Mouse (Mus musculus) MEL-GATA-1-ER (cell line): Measurements from ENCODE around the gene Tbc1d4.
"Not testable (repeated sequence)": the region's sequence is repeated elsewhere in the genome, so short reads cannot be mapped to it uniquely, and the experiment has no call there.

Experiments used
- DNase-seq: peaks from one replicate; pipeline ENCODE4 v3.0.0-alpha.2; 2012; ENCODE audit warnings: low read depth; ENCODE audit errors: extremely low read depth

The Tbc1d4 gene

DNA sequence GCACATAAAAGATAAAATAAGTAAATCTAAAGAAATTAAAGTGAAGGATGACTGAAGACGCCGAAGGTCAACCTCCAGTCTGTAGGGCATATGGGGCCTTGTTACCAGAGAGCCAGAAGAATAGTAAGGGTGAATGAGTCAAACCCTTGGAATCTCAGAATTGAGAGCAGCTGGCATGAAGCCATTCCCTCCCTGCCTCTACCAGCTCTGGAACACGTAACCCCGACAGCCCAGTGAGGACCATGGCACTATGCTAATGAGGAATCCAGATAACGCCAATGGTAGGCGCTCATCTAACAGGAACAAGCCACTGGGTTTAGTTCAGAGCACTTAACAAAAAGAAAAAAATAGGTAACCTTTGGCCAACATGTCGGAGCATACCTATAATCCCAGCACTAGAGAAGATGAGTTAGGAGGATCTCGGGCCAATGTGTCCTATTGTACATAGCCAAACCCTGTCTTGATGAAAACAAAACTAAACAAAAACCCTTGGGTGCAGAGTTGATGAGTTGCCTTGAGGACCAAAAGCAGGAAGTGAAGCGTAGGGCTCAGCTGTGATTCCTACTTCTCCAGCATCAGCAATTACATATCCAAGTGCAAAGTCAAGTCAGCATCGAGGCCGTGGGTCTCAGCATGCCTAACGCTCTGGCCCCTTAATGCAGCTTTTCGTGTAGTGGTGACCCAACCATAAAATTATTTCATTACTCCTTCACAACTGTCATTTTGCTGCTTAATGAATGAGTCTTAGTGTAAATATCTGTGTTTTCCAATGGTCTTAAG, 13.5 kb downstream of the Tbc1d4 start:
- DNase-seq, result no peak

DNA sequence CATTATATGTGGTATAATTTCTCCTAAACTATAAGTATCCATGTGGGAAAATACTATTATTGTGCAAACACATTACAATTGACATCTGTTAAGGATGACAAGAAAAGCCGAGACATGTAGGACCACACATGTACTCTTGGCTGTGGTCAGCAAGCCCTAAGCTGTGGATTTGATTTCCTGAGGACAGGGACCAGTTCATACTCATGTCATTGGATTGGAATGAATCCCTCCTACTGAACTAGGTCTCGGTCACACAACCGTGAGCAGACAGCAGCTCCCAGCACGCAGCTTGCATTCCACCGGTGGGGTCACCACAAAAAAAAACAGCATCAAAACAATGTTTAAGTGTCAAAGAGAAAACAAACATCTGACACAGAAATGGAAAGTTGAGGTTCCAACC, 15.0 kb downstream of the Tbc1d4 start:
- no peak for DNase-seq

DNA sequence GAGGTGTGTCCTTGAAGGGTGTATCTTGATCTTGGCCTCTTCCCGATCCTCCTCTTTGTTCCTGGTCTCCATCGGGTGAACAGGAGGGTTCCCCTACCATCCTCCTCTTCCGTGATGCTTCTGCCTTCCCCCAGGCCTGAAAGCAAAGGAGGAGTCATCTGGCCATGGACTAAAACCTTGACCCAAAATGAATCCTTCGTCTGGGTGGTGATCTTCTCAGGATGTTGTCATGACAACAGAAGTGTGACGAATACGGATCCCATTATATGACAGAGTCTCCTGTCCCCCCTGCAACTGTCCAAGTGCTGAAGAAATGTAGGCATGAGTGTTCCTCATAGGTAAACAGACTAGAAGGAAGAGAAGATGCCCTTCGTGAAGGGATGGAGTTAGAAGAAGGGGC, 15.7 kb downstream of the Tbc1d4 start:
- no peak for DNase-seq

DNA sequence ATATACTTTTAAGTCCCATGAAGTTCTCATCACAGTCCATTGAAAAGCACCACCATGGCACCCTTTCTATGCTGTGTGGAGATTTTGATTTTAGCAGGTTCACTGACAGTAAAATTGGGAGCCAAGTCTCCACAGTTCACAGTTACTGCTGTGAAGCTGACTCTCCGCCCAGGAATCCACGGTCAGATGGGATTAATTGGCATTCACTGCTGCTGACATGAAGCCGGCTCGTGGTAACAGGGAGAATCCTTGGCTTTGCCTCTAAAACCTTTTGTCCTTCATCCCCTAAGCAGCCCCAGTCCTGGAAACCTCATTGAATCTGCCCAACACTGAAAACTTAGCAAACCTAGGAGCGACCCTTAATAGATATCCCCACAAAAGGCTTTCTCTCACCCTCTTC, 17.9 kb downstream of the Tbc1d4 start:
- no peak for DNase-seq

DNA sequence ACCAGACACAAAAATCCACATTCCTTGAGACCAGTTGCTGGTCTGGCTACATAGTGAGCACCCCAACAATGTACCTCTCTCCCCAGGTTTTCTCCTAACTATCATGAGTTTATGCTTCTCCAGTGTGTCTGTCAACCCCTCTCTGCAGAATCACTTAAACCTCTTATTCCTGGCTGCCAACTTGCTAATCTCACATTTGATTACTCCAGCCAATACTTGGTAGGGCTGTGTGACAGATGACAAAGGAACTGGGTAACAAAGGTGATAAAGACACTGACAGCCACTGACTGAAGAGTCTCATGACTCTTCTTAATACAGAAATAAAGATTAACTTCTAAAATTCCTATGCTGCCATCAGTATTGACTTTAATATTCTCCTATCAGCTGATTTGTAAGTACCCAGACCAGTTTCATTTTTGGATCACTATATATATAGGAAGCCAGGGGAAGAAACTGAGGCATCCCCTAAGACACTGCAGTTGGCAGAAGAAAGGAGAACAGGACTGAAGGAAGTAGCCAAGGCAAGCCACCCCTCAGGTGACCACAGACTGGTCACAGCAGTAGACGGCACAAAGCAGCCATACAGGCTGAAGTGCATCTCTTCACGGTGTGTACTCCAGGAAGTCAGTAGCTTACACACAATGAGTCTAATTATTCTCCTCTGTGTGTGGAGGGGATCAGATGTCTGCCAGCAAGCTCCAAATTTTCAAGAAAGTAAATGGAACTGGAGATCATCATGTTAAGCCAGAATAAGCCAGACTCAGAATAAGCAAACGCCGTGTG, 20.6 kb downstream of the Tbc1d4 start:
- not testable (repeated sequence) for DNase-seq

DNA sequence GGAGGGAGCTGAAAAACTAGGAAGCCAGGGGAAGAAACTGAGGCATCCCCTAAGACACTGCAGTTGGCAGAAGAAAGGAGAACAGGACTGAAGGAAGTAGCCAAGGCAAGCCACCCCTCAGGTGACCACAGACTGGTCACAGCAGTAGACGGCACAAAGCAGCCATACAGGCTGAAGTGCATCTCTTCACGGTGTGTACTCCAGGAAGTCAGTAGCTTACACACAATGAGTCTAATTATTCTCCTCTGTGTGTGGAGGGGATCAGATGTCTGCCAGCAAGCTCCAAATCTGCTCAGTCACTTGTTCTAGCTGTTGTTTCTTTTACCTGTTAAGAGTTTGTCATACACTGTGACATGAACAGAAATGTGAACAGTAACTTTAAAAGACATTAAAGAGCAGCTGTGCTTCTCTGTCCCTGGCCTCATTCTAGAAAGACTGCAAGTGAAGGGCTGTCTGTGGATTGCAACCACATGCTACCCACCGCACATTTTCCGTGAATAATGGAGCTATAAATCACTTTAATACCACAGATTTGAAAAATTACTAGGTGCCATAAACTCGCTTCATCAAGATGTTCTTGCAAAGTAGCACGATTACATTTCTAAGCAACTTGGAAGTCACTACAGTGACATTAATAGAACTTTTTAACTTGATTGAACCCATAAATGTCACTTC, 21.5 kb downstream of the Tbc1d4 start:
- DNase-seq, result not testable (repeated sequence)

DNA sequence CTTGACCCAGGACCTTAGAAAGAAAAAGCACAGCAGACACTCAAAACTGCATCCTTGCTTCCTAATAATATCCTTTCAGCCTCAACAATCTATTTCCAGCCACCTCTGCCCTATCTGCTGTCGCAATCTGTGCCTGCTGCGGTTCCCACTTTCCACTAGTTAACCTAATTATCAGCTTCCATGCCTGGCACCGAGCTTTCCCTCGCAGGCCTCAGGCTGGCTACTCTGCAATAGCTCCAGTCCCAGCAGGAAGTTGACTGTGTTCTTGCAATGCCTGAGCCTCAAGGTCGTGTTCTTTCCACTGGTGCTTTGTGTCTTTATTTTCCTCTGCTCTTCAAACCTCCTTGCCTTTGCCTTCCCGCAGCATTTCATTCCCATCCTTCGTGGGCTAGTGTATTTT, 22.9 kb downstream of the Tbc1d4 start:
- DNase-seq, result no peak

DNA sequence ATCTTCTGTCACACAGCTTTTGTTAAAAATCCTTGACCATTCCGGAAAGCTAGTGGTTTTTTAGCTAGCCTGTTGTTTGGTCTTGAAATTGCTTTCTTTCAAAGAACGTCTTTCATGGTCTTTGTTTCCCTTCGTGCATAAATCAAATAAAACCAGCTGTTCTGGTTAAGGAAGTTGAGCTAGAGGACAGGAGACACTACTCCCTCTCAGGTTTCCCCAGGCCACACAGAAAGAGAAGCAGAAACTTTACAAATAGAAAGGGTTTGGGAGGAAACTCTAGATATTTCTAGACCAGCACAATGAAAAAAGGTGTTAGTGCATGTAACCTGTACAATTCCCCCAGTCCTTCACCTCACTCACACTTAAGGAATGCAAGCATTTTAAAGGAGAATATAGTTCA, 33.3 kb downstream of the Tbc1d4 start:
- no peak for DNase-seq

DNA sequence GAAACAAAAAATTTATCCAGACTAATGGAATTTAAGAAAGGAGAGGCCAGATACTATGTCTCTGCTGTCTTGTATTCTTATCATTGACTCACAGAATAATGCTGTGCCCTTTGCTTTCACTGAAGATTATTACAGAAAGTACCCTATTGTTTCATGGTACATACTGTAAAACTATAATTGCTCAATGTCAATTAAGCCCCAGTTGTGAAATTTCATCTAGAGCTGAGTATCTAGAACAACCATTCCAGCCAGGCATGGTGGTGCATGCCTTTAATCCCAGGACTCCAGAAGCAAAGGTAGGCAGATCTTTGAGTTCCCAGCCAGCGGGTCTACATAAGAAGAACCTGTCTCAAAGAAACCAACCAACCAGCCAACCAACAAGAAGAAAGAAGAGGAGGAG, 34.5 kb downstream of the Tbc1d4 start:
- DNase-seq, result no peak

DNA sequence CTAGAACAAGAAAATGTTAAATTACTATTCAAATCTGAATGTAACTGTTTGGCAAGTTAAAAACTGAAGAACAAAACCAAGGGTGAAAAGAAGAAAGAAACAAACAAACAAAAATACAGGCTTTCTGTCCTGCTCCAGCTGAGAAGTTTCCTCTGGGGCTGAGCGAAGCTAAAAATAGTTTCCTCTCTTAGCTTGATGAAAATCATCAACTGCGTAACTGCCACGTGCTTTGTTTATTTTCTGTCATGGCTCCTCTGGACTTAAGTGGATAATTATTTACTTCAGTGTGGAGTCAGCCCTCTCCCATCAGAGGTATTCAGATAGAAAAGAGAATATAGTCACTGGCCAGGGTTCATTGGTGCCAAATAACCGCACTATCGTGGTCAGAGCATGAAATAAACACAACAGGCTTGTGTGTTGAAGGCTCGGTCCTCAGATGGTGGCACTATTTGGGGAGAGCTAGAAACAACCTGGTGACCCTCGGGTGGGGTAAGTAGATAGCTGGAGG, 35.8 kb downstream of the Tbc1d4 start:
- DNase-seq, result no peak

DNA sequence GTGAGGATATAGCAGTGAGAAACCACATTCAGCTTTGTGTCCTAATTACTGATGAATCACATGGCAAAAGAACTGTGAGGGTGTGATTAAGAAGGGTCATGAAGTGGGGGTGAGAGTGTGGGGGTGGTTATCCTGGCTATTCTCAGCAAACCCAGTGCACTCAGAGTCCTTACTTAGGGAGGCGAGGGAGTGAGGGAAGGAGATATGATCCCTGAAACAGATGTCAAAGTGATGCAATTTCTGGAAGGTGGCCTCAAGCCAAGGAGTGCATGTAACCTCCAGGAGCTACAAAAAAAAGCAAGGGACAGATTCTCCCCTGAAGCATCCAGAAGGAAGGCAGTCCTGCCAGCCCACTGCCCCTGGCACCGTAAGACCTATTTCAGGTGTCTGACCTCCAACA, 40.2 kb downstream of the Tbc1d4 start:
- no peak for DNase-seq

DNA sequence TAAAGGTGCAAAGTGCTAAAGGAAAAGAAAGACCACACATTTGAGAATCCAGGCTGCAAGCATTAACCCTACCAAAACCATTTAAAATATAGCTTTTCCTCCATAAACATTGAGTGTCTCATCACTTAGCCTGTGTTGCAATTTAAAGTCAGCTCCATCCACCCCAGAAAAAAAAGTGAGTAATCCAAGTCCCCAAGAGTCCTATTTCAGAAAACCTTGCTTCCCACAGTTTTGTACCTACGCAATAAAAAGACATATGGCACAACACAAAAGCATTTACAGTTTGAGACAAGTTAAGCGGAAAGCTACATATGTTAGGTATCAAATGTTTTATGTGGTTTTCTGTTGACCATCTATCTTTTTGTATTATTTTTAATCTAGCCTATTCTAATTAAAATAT, 42.3 kb downstream of the Tbc1d4 start:
- DNase-seq, result no peak

DNA sequence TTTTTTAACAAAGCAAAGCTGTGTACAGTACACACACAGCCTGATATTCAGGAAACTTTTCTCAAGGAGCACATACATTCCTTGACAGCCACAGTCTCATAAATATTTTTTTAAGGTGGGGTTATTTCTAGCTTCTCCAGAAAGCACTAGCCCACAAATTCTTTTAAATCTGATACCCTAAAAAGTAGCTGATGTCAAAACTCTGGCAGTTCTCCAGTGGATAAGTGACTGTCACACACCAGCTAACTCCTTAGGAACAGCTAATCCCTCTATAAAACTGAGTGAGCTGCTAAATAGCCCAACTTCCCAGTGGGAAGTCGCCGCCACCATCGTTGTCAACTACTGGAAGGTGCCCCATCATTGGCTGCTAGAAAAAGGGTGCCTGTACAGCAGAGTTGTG, 43.3 kb downstream of the Tbc1d4 start:
- DNase-seq, result no peak

DNA sequence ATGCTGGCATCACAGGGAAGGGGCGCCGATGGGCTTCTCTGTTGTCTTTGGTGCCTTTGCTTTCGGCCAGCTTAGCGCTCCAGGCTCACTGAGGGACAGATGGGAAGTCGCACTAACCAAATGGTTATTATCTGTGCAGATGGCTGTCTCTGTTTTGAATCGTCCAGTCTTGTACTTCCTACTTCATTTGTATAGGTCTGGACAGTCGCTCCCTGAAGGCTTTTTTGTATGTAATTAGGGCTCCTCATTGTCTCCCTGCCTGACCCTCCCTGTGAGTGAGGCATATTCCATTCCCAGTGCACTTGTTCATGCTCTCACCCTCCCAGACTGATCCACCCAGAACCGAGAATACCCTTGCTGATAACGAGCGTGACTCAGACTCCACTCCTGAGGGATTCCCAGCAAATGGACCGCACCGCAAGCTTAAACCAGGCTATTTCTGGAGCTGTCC, 47.7 kb downstream of the Tbc1d4 start:
- DNase-seq, result no peak

DNA sequence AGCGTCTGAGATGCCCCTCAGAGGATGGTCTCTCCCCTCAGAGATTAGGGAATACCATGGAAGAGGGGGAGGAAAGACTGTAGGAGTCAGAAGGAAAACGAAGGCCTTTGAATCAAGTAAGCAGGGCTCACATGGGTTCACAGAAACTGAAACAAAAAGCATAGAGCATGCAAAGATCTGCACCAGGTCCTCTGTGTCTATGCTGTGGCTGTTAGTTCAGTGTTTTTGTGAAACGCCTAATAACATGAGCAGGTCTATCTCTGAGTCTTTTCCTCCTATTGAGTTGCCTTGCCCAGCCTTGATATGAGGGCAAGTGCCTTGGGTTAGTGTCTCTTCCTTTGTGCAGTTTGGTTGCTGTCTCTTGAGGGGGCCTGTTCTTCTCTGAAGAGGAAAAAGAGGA, 49.5 kb downstream of the Tbc1d4 start:
- no peak for DNase-seq

DNA sequence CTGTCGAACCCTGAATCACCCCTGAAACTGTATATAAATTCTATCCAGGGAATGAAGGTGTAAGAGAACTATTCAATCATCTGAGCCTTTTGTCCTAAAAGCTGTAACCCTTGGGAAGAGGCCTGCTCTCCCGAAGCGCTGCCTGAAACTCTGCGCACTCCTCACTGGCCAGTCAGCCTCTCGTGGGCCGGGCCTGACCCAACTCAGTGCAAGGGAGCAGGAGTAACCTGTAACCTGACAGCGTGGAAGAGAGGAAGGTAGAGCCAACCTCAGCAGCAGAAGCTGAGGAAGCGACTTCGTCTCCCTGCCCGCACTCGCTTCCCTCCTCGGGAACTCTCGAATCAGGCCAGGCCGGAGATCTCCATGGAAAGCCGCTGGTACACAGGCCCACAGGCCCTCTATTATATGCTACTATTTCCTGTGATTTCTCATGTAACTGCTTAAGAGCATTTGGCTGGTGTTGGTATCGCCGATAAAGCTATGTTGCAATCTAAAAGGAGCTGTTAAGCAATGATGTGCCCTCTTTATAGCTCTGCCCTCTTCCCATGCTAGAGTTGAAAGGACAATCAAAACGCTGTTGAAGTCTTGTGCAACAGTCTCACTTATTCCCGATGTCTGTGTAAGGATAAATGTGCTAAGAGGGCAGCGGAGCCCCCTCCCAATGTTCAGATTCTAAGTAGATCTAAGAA, 60.0 kb downstream of the Tbc1d4 start:
- no peak for DNase-seq

DNA sequence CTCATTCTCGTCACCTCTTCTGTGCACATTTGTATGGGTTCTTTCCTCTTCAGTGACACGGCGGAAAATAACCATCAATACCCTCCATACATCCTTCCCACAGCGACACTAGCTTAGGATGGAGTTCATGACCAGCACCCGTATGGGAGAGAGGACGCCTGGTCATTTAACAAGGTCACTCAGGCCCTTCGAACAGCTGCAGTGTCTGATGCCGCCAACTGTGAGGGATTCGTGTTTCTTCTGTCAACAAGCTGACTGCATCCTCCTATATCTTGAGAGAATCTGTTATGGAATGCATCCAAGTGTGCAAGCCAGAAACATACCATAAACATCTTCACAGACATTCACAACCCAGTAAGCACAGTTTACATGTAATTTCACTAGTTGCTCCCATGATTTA, 67.1 kb downstream of the Tbc1d4 start:
- DNase-seq, result no peak

DNA sequence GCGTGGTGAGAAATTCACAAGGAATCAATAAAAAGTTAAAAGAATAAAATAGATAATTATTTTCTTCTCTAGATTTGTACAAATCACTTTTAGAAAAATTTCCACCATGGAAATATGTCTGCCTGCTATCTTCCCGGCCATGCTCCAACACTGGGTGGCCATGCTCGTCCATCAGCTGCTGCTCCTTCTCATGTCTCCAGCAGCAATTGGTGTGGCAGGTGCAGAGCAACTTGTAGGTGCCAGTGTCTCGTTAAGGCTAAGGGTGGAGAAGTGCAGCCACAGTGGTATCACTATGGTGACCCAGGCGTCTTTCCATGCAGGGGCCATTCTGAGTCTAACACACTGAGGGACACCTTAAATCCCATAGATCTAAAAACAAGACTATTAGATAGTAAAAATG, 67.8 kb downstream of the Tbc1d4 start:
- DNase-seq, result no peak

DNA sequence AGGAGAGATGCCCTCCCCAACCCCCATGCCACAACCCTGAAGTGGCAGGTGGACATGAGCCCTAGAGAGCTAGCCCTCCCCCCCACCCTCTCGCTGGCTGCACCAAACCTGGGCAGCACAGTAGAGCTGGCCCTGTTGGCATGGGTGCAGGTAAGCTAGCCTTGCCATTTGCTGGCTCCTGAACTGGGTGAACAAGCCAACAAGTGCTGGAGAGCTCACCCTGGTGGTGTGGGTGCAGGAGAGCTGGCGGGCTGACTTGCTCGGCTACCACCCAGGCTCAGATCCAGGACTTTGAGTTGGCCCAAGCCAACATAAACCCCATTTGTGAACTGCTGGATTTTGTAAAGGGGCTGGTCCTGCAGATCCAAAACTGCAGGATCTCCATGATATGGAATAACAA, 68.5 kb downstream of the Tbc1d4 start:
- DNase-seq, result no peak

DNA sequence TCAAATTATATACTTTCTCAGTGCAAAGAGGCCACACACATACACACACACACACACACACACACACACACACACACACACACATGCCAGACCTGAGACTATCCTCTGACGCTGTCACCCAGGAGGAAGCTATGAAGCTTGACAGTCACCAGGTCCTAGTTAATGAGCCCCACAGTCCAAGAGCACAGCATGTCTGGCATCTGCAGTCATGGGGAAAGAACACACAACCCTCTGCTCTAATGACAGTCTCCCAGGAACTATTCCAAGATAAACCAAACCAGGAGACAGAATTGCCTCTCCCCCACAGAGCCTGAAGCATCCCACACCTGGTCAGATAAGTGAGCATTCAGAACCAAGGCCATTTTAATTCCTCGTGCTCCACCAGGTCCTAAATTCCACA, 71.1 kb downstream of the Tbc1d4 start:
- no peak for DNase-seq

DNA sequence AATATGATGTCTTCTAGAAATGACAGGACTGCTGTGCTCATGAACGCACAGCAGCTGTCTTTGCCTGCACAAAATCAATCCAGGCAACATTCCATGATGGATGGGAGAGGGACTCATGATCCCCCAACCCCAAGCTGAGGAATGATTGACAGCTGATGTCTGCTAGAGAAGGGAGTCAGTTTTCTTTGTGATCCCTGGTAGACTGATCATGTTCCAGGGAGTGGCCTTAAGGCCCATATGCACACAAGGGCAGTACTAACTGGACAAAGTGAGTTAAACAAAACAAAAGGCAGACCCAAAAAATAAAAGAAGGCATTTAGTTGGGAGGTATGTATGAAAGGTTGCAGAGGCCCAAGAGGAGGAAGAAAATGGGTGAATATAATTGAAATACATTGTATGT, 71.6 kb downstream of the Tbc1d4 start:
- no peak for DNase-seq
